Mouse (Mus musculus): ENCODE measurements around the gene Lat. TPM values are rescaled to one million over a fixed set of nuclear protein-coding genes. Genes with fewer than 3 reads are reported as not detected.
"Not testable (repeated sequence)": the region's sequence is repeated elsewhere in the genome, so short reads cannot be mapped to it uniquely, and the experiment has no call there.

The Lat gene
- 0.56 and 31.7 TPM in 2 replicates for polyA plus RNA-seq (2015; fragmentation: Nextera tagmentation; extraction: Ambion mirVana)

DNA sequence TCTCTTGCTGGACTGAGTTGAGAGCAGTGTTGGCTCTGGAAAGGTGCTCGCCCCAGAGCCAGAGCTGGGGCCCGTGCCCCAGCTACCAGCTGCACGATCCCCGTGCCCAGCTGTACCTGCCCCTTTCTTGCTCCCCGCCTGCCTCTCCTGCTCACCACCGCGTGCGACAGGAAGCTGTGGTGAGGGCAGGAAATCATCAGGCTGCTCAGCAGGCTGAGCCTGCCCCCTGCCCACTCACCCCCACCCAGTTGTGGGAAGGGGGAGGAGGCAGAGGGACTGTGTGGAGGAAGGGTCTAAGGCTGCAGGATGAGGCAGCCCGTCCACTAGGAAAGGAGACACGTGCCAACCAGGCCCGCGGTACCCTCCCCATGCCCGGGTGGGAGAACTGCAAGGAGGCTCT, at the start of gene Lat:
Gene Lat, minus strand, starts transcription at position 178 of the 400 bp plus-strand sequence.
- ATAC-seq (ENCODE audit: low FRiP score), result no peak
- no peaks in the 10 kb centered on the region for H3K27me3 ChIP-seq (replicated peaks)
- no peak within 1 kb of the TSS for H3K4me3 ChIP-seq (replicated peaks)
- peaks cover 55% of the 10 kb centered on the region for H3K36me3 ChIP-seq
- WGBS, result 80% methylated on average over 13 of the region's 13 CpGs
- H3K4me1 ChIP-seq, result 0 out of 2 replicates have a peak, but pooled peaks cover 3% of the 10 kb centered on the region
- H3K9ac ChIP-seq (replicated peaks), result no peak within 1 kb of the TSS
- H3K4me2 ChIP-seq, result no peak within 1 kb of the TSS
- no peak within 1 kb of the TSS for H3K27ac ChIP-seq (replicated peaks)
- no peaks in the 10 kb centered on the region for H3K9me3 ChIP-seq (replicated peaks)

DNA sequence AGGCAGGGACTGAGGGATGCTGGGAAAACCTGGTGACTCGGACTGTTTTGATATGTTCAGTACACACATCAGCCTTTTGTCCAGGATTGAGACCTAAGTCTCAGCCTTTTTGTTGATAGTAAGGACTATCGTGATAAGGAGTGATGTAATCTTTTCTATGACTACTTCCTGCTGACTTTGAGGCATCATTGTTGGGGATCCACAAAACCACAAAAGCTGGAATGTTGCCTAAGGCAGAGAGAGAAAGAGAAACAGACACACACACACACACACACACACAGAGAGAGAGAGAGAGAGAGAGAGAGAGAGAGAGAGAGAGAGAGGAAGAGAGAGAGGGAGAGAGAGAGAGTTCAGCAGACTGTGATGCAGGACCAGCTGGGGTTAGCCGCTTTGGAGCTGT, 49.1 kb upstream of the Lat start:
- no peaks in the 10 kb centered on the region for H3K36me3 ChIP-seq
- no peak overlapping the region for H3K9ac ChIP-seq (replicated peaks)
- no peaks in the 10 kb centered on the region for H3K4me1 ChIP-seq
- WGBS, result 59% methylated on average over 3 of the region's 3 CpGs
- H3K4me3 ChIP-seq (replicated peaks), result no peak overlapping the region
- no peak overlapping the region for H3K27ac ChIP-seq (replicated peaks)
- ATAC-seq (ENCODE audit: low FRiP score), result no peak
- no peak overlapping the region for H3K4me2 ChIP-seq
- no peaks in the 10 kb centered on the region for H3K27me3 ChIP-seq (replicated peaks)
- H3K9me3 ChIP-seq (replicated peaks), result no peaks in the 10 kb centered on the region

DNA sequence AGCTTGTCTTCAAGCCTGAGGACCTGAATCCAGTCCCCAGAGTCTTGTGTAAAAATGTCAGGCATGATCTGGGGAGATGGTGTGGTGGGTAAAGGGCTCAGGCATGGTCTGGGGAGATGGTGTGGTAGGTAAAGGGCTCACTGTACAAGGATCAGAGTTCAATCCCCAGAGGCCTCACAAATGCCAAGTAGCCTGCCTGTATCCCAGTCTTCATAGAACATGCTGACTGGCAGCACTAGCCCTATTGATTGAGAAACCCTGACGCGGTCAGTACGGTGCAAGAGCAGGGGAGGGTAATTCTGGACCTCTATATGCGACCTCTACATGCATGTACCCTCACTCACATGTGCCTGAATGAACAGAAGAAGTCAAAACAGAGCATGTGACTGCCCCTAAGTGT, 48.2 kb upstream of the Lat start:
- no peaks in the 10 kb centered on the region for H3K9me3 ChIP-seq (replicated peaks)

DNA sequence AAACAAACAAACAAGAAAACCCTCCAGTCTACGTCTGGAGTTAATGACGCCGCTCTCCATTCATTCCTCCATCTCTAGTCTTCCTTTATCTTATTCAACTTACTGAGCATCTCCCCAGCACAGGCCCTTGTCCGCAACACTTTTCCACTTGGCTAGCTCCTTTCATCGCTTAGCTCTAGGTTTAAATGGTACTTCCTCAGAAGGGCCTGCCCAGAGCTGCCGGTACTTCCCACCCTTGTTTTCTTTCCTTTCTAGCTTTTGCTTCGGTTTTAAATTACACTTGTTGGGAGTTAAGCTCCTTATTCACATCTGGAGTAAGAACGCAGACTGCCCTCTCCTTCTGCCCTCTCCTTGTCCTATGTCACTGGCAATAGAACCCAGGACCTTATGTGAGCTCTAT, 47.7 kb upstream of the Lat start:
- 28% methylated on average over 8 of the region's 8 CpGs for WGBS
- ATAC-seq (ENCODE audit: low FRiP score), result no peak

More for the DNA sequence above, 48.2 kb upstream of the Lat start:
- 84% methylated on average over 4 of the region's 4 CpGs for WGBS
- Histone ChIP-seq H3K27me3 (replicated peaks) (no peaks in the 10 kb centered on the region), H3K4me1 (no peaks in the 10 kb centered on the region), H3K4me3 (replicated peaks) (no peak overlapping the region), H3K36me3 (no peaks in the 10 kb centered on the region), H3K4me2 (no peak overlapping the region), H3K9ac (replicated peaks) (no peak overlapping the region), H3K27ac (replicated peaks) (no peak overlapping the region)
- no peak for ATAC-seq (ENCODE audit: low FRiP score)

DNA sequence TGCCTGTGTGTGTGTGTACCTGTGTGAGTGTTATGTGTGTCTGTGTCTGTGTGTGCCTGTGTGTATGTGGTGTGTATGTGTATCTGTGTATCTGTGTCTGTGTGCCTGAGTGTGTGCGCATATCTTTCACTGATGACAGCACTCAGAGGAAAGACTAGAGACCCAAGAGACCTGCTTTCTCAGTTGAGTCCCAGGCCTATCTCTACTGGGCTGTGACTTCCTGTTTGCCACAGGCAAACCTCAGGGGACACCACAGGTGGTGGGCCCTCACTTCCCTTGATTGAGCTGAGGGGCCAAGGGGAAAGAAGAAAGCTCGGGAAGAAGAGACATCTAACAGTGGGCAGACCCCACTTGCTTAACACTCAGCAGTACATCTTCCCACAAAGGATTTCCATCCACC, 47.2 kb upstream of the Lat start:
- Histone ChIP-seq H3K9ac (replicated peaks) (no peak overlapping the region), H3K4me2 (no peak overlapping the region), H3K4me1 (no peaks in the 10 kb centered on the region), H3K4me3 (replicated peaks) (no peak overlapping the region), H3K27ac (replicated peaks) (no peak overlapping the region), H3K36me3 (no peaks in the 10 kb centered on the region), H3K9me3 (replicated peaks) (no peaks in the 10 kb centered on the region), H3K27me3 (replicated peaks) (no peaks in the 10 kb centered on the region)
- no peak for ATAC-seq (ENCODE audit: low FRiP score)
- WGBS, result 45% methylated on average over 2 of the region's 2 CpGs

More for the DNA sequence above, 47.7 kb upstream of the Lat start:
- H3K36me3 ChIP-seq, result no peaks in the 10 kb centered on the region
- no peak overlapping the region for H3K27ac ChIP-seq (replicated peaks)
- no peaks in the 10 kb centered on the region for H3K4me1 ChIP-seq
- H3K9me3 ChIP-seq (replicated peaks), result no peaks in the 10 kb centered on the region
- H3K27me3 ChIP-seq (replicated peaks), result no peaks in the 10 kb centered on the region
- no peak overlapping the region for H3K9ac ChIP-seq (replicated peaks)
- H3K4me3 ChIP-seq (replicated peaks), result no peak overlapping the region
- H3K4me2 ChIP-seq, result no peak overlapping the region

DNA sequence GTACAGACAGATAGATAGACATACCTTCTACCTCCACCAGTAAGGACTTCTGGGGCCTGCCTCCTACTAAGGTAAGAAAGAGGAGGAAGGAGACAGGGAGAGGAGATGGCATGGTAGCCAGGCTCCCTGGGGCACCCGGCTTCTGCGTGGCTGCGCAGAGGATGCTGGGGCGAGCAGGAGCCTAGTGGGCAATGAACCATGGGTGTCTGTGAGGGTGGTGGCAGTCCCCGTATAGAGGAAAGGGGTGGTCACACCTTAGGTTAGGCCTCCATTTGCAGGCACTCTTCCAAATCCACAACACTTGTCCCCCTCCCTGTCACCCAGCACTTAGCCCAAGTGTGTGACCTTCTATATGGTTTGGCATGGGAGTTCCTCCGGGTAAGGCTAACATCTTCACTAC, 45.4 kb upstream of the Lat start, which contains the start of gene Cd19:
Gene Cd19, minus strand, starts transcription at position 165 of the 400 bp plus-strand sequence.
- Histone ChIP-seq H3K4me1 (no peaks in the 10 kb centered on the region), H3K9me3 (replicated peaks) (no peaks in the 10 kb centered on the region), H3K4me2 (no peak within 1 kb of the TSS), H3K4me3 (replicated peaks) (no peak within 1 kb of the TSS), H3K9ac (replicated peaks) (no peak within 1 kb of the TSS), H3K36me3 (no peaks in the 10 kb centered on the region), H3K27ac (replicated peaks) (no peak within 1 kb of the TSS), H3K27me3 (replicated peaks) (no peaks in the 10 kb centered on the region)
- WGBS, result 91% methylated on average over 6 of the region's 6 CpGs
- ATAC-seq (ENCODE audit: low FRiP score), result no peak

DNA sequence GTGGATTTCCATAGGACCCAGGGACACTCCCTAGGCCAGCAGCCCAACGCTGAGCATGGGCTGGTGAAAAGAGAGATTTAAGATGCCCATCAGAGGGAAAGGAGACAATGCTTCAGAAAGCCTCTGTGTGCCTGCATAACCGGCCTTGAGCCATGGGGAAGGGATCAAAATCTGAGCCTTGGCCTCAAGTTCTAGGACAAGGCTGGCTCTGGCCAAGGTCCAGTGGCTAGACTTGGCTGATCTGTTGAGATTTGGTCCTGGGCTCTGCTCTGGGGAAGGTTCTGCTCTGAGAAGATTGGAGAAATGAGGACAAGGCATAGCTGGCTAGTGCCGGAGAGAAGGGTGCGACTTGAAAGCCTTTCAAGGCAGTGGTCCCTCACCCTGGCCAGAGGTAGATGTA, 41.7 kb upstream of the Lat start:
- no peaks in the 10 kb centered on the region for H3K36me3 ChIP-seq
- no peaks in the 10 kb centered on the region for H3K4me1 ChIP-seq
- ATAC-seq (ENCODE audit: low FRiP score), result no peak
- H3K4me2 ChIP-seq, result no peak overlapping the region
- H3K9ac ChIP-seq (replicated peaks), result no peak overlapping the region
- H3K9me3 ChIP-seq (replicated peaks), result no peaks in the 10 kb centered on the region
- no peaks in the 10 kb centered on the region for H3K27me3 ChIP-seq (replicated peaks)
- no peak overlapping the region for H3K27ac ChIP-seq (replicated peaks)
- H3K4me3 ChIP-seq (replicated peaks), result no peak overlapping the region
- 84% methylated on average over 4 of the region's 4 CpGs for WGBS

DNA sequence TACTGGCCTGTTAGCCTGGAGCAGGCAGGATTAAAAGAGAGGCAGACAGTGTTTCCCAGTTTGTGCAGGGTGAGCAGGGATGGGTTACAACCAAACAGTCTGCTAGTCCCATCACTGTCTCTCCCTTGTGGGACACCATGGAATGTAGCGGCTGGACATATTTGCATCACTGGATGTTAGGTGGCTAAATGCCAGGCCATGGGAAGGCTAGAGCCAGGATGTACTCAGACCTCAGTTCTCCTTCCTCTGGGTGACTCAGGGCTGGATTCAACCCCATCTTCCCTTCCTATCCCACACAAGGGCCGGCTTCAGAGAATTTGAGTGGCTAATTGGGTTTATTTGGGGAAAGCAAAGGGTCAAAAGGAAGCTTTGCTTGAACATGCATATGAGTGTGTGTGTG, 39.3 kb upstream of the Lat start:
- no peak overlapping the region for H3K4me2 ChIP-seq
- H3K27ac ChIP-seq (replicated peaks), result no peak overlapping the region
- no peak overlapping the region for H3K9ac ChIP-seq (replicated peaks)
- no peak overlapping the region for H3K4me3 ChIP-seq (replicated peaks)
- H3K36me3 ChIP-seq, result no peaks in the 10 kb centered on the region
- H3K9me3 ChIP-seq (replicated peaks), result no peaks in the 10 kb centered on the region
- WGBS, result 85% methylated on average over 2 of the region's 2 CpGs
- no peaks in the 10 kb centered on the region for H3K4me1 ChIP-seq
- ATAC-seq (ENCODE audit: low FRiP score), result no peak
- H3K27me3 ChIP-seq (replicated peaks), result no peaks in the 10 kb centered on the region

DNA sequence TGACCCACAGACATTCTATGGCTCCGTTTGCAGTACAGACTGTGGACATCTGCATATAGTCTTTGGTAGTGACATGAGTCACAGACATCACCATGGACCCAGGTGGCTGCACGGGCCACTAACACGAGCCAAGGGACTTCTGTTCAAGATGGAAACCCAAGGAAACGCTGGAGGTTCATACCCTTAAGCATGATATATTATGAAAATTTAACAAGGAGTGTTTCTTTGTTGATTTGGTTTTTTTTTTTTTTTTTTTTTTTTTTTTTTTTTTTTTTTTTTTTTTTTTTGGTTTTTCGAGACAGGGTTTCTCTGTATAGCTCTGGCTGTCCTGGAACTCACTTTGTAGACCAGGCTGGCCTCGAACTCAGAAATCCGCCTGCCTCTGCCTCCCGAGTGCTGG, 33.1 kb upstream of the Lat start:
- H3K4me3 ChIP-seq (replicated peaks); H3K4me2 ChIP-seq; H3K27me3 ChIP-seq (replicated peaks); ATAC-seq (ENCODE audit: low FRiP score); H3K36me3 ChIP-seq; H3K9me3 ChIP-seq (replicated peaks); H3K9ac ChIP-seq (replicated peaks); H3K27ac ChIP-seq (replicated peaks); H3K4me1 ChIP-seq: not testable (repeated sequence)
- WGBS, result 77% methylated on average over 8 of the region's 8 CpGs

DNA sequence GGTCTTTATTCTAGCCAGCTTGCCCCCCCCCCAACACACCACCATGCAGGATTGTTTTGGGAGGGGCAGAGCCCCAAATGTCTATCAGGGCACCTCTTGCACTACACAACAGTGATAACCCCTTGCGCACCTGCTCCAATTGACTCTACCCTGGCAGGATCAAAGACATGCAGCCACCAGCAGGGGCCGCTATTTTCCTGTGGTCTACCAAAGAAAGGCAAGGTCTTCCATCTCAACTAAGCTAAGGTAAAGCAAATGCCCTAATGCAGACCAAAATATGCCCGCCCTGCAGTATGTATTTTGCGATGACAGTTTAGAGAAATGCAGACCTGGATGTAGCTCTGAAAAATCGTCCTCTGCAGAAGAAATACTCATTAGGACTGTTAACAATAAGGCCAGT, 30.2 kb upstream of the Lat start:
- WGBS, result 14% methylated on average over 5 of the region's 5 CpGs
- Histone ChIP-seq H3K27ac (replicated peaks) (no peak overlapping the region), H3K4me3 (replicated peaks) (no peak overlapping the region), H3K4me1 (peaks cover 12% of the 10 kb centered on the region), H3K27me3 (replicated peaks) (no peaks in the 10 kb centered on the region), H3K9me3 (replicated peaks) (no peaks in the 10 kb centered on the region), H3K4me2 (no peak overlapping the region), H3K9ac (replicated peaks) (no peak overlapping the region), H3K36me3 (no peaks in the 10 kb centered on the region)
- no peak for ATAC-seq (ENCODE audit: low FRiP score)

DNA sequence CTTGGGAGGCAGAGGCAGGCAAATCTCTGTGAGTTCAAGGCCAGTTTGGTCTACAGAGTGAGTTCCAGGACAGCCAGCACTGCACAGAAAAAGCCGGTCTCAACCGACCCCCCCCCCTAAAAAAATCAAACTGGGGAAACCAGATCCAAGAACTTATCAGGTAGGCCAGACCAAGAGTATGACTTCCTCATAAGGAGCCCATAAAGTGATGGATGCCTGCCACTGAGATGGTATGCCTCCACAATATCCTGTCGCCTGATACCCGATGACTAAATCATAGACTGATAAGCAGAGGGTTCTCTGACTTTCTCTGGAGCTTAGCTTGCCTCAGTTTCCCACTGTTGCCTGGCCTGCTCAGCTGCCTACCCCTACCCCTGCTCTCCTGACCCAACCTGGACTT, 28.5 kb upstream of the Lat start:
- H3K27ac ChIP-seq (replicated peaks), result no peak overlapping the region
- no peaks in the 10 kb centered on the region for H3K27me3 ChIP-seq (replicated peaks)
- H3K36me3 ChIP-seq, result no peaks in the 10 kb centered on the region
- no peaks in the 10 kb centered on the region for H3K9me3 ChIP-seq (replicated peaks)
- no peak overlapping the region for H3K4me2 ChIP-seq
- no peak overlapping the region for H3K4me3 ChIP-seq (replicated peaks)
- no peak for ATAC-seq (ENCODE audit: low FRiP score)
- 90% methylated on average over 4 of the region's 4 CpGs for WGBS
- no peak overlapping the region for H3K9ac ChIP-seq (replicated peaks)
- peaks cover 12% of the 10 kb centered on the region for H3K4me1 ChIP-seq

DNA sequence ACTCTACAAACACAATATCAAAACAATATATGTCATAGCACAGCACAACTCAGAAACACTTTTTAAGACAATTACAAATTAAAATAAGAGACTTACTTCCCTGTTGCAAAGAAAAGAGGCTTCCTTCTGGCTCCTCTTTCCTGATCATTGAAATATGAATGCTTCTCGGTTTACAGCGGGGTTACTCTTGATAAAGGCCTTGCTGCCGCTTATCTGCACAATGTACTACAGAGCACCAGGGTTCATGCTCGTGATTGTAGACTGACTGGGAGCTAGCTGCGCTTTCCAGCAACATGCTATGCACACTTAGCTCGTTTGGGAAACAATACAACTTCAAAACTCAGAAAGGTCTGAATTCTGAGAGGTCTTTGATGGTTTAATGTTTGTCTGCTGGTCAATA, 27.9 kb upstream of the Lat start:
- no peaks in the 10 kb centered on the region for H3K9me3 ChIP-seq (replicated peaks)
- H3K4me2 ChIP-seq, result peak overlapping the region; percentile 37
- H3K27me3 ChIP-seq (replicated peaks), result no peaks in the 10 kb centered on the region
- H3K9ac ChIP-seq (replicated peaks), result no peak overlapping the region
- no peaks in the 10 kb centered on the region for H3K36me3 ChIP-seq
- no peak overlapping the region for H3K4me3 ChIP-seq (replicated peaks)
- WGBS, result 58% methylated on average over 6 of the region's 6 CpGs
- H3K27ac ChIP-seq (replicated peaks), result no peak overlapping the region
- H3K4me1 ChIP-seq, result peaks cover 12% of the 10 kb centered on the region
- no peak for ATAC-seq (ENCODE audit: low FRiP score)
